Mouse (Mus musculus): ENCODE measurements around the gene Steap3. TPM values are rescaled to one million over a fixed set of nuclear protein-coding genes. Genes with fewer than 3 reads are reported as not detected.

Gene Steap3
- polyA plus RNA-seq, 1 experiment from 2014 or later = 2.4 TPM

DNA sequence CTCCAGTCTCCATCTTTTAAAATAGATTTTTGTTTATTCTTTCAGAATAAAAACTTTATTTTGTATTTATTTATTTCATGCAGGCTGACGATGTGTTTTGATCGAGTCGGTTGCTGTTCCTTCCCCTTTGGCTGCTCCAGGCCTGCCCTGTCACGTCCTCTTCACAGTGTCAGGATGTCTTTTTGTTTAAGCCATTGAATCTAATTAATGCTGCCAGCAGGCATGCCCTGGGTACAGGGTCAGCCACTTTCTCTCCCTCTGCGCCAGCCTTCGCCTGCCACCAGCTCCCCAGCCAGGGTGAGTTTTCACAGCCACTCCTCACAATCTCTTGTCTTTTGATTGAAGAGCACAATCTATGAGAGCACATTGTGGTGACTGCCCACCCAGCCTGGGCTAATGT, 51.7 kb downstream of the Steap3 start:
- Histone ChIP-seq H3K27ac (no peak overlapping the region), H3K9me3 (replicated peaks) (no peaks in the 10 kb centered on the region), H3K9ac (no peak overlapping the region), H3K4me3 (no peak overlapping the region), H3K27me3 (no peaks in the 10 kb centered on the region), H3K36me3 (no peaks in the 10 kb centered on the region), H3K4me1 (peaks cover 4% of the 10 kb centered on the region; the same call in 1 of the 2 replicates), H3K4me2 (replicated peaks) (no peak overlapping the region)
- WGBS = 58% methylated on average over 6 of the region's 6 CpGs
- ATAC-seq (ENCODE audit: low FRiP score) = peak; percentile 40; the same call in 1 of the 2 replicates

DNA sequence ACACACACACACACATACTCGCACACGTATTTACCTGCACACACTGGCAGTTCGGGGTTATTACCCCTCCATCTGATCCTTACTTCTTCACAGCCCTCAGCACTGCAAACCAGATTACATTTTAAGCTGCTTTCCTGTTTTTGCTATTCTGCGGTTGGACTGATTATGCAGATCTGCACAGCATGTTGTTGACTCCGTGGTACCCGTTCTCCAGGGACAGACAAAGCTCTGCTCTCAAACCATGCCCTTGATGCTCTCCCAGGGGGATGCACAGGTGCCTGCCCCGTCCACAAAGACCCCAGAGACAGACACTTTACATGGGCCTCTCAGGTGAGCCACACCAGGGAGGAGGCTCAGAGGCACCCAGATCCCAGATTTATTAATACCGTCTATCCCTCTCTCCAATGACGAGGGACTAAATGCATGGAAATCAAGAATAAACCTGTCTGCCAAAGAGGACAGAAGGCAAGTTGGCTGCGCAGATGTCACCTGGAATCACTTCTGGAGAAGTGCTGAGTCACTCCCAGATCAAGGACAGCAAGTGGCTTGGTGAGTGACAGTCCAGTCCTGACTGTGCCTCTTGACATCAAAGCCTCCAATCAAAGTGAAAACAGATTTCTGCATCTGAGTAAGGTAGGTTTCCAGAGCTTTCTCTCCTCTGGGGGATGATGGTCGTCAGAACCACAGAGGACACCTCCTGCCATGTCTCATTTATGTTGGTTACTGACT, 63.8 kb downstream of the Steap3 start:
- Histone ChIP-seq H3K27ac (no peak overlapping the region), H3K27me3 (no peaks in the 10 kb centered on the region), H3K4me2 (replicated peaks) (no peak overlapping the region), H3K9ac (no peak overlapping the region), H3K9me3 (replicated peaks) (no peaks in the 10 kb centered on the region), H3K36me3 (no peaks in the 10 kb centered on the region), H3K4me1 (0 out of 2 replicates have a peak, but pooled peaks cover 4% of the 10 kb centered on the region), H3K4me3 (no peak overlapping the region)
- WGBS = 82% methylated on average over 11 of the region's 11 CpGs
- ATAC-seq (ENCODE audit: low FRiP score) = no peak

DNA sequence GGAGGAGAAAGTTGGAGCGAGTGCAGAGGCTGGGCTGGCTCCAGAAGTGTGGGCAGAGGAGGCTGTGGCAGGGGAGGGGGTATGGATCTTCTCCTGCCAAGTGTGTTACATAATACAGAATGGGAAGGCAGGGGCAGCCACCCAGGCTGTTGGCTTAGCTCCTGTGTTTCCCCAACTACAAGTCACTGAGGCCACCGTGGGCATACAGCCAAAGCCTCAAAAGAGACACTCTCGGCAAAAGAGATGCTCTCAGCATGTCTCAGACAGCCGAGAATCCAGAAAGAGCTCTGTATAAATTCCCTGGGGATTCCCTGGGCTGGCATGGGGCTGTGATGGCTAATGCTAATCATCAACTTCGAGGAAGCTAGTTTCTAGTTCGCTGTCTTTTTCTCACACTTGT, 64.9 kb downstream of the Steap3 start:
- Histone ChIP-seq H3K4me1 (0 out of 2 replicates have a peak, but pooled peaks cover 4% of the 10 kb centered on the region), H3K4me2 (replicated peaks) (no peak overlapping the region), H3K27me3 (no peaks in the 10 kb centered on the region), H3K9ac (no peak overlapping the region), H3K36me3 (no peaks in the 10 kb centered on the region), H3K4me3 (no peak overlapping the region), H3K27ac (no peak overlapping the region), H3K9me3 (replicated peaks) (no peaks in the 10 kb centered on the region)
- WGBS = 52% methylated on average over 6 of the region's 6 CpGs
- no peak; the same call in 1 of the 2 replicates for ATAC-seq (ENCODE audit: low FRiP score)

DNA sequence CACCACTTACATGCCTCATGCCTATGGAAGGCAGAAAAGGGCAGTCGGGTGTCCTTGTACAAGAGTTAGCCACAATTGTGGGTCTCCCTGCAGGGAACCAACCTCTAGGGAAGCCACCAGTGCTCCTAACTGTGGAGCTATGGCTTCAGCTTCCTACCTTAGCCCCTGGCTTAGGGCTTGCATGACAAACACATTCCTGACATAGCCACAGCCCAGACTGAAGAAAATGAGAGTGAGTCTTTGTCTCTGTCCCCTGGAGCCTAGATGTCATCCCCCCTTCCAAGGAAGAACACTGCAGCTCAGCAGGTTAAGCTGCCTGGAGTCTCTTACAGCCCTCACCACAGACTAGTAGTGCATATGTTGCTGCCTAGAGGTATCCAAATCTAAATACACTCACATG, 67.7 kb downstream of the Steap3 start:
- H3K9ac ChIP-seq = no peak overlapping the region
- H3K36me3 ChIP-seq = no peaks in the 10 kb centered on the region
- peaks cover 7% of the 10 kb centered on the region; the same call in 1 of the 2 replicates for H3K4me1 ChIP-seq
- no peak overlapping the region for H3K27ac ChIP-seq
- H3K4me2 ChIP-seq (replicated peaks) = no peak overlapping the region
- H3K9me3 ChIP-seq (replicated peaks) = no peaks in the 10 kb centered on the region
- H3K27me3 ChIP-seq = no peaks in the 10 kb centered on the region
- WGBS = 24% methylated on average over 1 of the region's 1 CpGs
- no peak overlapping the region for H3K4me3 ChIP-seq
- ATAC-seq (ENCODE audit: low FRiP score) = no peak

DNA sequence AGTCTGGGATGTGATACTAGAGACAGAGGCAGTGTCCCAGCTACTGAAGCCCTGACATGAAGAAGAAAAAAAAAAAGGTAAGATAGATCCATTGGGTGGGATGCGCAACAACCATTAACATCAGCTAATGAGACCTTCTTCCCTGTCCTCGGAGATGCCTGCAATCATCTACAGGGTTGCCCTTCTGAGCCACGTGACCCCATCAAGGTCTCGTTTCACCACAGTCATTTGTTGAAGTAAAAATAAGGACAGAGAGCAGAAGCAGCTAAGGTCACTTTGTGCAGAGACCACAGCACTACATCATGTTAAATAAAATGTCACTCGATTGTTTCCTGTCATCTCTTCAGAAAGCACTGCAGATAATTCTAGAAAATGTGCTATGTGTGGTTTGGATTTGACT, 68.7 kb downstream of the Steap3 start:
- Histone ChIP-seq H3K9me3 (replicated peaks) (no peaks in the 10 kb centered on the region), H3K36me3 (no peaks in the 10 kb centered on the region), H3K4me2 (replicated peaks) (no peak overlapping the region), H3K27ac (no peak overlapping the region), H3K9ac (no peak overlapping the region), H3K4me3 (no peak overlapping the region), H3K4me1 (peaks cover 7% of the 10 kb centered on the region; the same call in 1 of the 2 replicates), H3K27me3 (no peaks in the 10 kb centered on the region)
- ATAC-seq (ENCODE audit: low FRiP score) = no peak
- WGBS = 82% methylated on average over 5 of the region's 5 CpGs

DNA sequence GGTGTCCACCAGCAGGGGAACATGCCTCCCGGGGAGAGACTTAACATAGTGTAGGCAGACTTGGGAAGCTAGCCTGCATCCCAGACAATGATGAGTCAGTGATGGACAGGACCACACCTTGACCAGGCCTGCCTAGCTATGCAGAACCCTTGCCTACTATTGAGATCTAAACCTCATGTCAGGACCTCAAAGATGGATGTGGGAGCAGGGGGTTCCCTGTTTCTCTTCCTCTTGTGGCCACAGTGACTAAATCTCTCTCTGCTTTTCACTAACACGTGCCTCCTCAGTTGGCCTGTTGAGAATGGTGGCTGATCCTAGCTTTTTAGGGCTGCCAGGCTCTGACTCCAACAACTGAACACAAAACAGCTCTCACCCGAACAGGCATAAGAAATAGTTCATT, 70.0 kb downstream of the Steap3 start:
- H3K4me3 ChIP-seq = no peak overlapping the region
- 48% methylated on average over 3 of the region's 3 CpGs for WGBS
- H3K9ac ChIP-seq = no peak overlapping the region

DNA sequence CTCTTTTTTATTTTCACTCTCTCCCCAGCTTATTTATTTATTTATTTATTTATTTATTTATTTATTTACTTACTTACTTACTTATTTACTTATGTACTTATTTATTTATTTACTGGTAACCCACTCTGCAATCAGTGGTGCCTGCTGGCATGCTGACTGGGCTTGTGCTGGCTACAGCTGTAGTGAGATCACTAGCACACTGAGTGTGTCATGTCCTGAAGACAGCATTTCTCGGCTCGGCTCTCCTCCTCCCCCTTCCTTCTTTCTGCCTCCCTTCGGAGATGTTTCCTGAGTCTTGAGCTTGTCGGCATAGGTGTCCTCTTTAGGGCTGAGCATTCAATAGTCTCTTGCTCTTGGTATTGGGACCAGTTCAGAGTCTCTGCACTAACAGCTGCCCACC, 73.6 kb downstream of the Steap3 start:
- H3K4me3 ChIP-seq = no peak overlapping the region
- no peaks in the 10 kb centered on the region for H3K9me3 ChIP-seq (replicated peaks)
- no peaks in the 10 kb centered on the region for H3K27me3 ChIP-seq
- H3K4me2 ChIP-seq (replicated peaks) = no peak overlapping the region
- 91% methylated on average over 4 of the region's 4 CpGs for whole genome bisulfite sequencing
- H3K9ac ChIP-seq = no peak overlapping the region
- H3K27ac ChIP-seq = no peak overlapping the region
- H3K4me1 ChIP-seq = peaks cover 5% of the 10 kb centered on the region; the same call in 1 of the 2 replicates
- no peaks in the 10 kb centered on the region for H3K36me3 ChIP-seq
- no peak for ATAC-seq (ENCODE audit: low FRiP score)

More for the DNA sequence above, 70.0 kb downstream of the Steap3 start:
- Histone ChIP-seq H3K27me3 (no peaks in the 10 kb centered on the region), H3K4me1 (peaks cover 5% of the 10 kb centered on the region; the same call in 1 of the 2 replicates), H3K4me2 (replicated peaks) (no peak overlapping the region), H3K36me3 (no peaks in the 10 kb centered on the region), H3K27ac (no peak overlapping the region), H3K9me3 (replicated peaks) (no peaks in the 10 kb centered on the region)
- ATAC-seq (ENCODE audit: low FRiP score) = no peak

DNA sequence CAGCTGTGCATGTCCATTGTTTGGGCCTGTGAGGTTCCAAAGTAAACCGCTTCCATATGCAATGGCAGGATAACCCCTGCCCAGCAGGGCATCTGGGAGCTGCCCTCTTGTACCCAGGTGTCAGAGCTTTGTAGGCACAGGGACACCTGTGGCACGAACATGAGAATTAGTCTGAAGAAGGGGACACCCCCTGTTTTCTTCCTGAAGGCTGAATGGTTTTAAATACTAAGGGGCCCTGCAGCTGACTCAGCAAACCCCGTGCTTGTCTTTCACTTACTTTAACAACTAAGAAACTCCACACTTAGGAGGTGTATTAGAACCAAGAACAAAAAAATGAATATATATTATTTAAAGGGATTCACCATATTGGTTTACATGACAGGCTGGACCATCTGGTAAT, 74.4 kb downstream of the Steap3 start:
- H3K4me2 ChIP-seq (replicated peaks) = no peak overlapping the region
- no peaks in the 10 kb centered on the region for H3K36me3 ChIP-seq
- ATAC-seq (ENCODE audit: low FRiP score) = no peak
- H3K9ac ChIP-seq = no peak overlapping the region
- no peaks in the 10 kb centered on the region for H3K9me3 ChIP-seq (replicated peaks)
- H3K4me1 ChIP-seq = peaks cover 5% of the 10 kb centered on the region; the same call in 1 of the 2 replicates
- WGBS = 46% methylated on average over 3 of the region's 3 CpGs
- H3K27me3 ChIP-seq = no peaks in the 10 kb centered on the region
- no peak overlapping the region for H3K4me3 ChIP-seq
- no peak overlapping the region for H3K27ac ChIP-seq

DNA sequence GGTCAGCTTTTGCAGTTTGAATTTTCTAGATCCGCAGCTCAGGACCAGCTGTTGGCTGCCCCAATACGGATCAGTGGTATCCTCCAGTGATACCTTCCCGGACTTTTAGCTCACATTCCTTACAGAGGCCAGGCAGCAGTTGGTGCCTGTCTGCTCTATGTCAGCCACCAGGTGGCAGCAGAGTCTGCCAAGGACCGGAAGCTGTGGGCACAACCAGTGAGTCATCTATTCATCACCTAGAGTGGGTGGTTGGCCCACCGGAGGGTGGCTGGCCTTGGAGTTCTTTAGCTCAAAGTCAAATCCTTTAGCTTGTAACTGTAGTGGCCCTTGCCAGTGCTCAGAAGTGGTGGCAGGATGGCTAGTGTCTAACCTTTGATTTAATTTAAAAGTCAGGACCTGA, 75.3 kb downstream of the Steap3 start:
- Histone ChIP-seq H3K4me3 (no peak overlapping the region), H3K4me2 (replicated peaks) (no peak overlapping the region), H3K27me3 (no peaks in the 10 kb centered on the region), H3K27ac (no peak overlapping the region), H3K9ac (no peak overlapping the region), H3K4me1 (peaks cover 5% of the 10 kb centered on the region; the same call in 1 of the 2 replicates), H3K36me3 (no peaks in the 10 kb centered on the region), H3K9me3 (replicated peaks) (no peaks in the 10 kb centered on the region)
- ATAC-seq (ENCODE audit: low FRiP score) = peak; percentile 29; the same call in 1 of the 2 replicates
- WGBS = 23% methylated on average over 5 of the region's 5 CpGs

DNA sequence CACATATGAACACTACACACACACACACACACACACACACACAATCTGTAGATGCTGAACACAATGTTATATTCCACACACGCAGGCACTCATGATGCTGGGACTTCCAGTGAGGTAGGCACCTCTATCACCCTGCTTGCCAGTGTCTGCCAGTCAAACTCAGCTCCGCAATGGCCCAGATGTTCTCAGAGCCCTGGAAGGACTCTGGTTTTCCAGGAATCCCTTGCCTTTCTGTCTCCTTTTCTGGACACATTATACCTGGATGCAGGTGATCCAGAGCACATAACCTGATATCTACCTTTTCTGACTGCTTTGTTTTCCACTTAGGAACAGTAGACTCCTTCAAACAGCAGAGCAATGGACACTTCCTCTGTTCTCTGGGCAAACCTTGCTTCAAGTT, 75.8 kb downstream of the Steap3 start:
- Histone ChIP-seq H3K27me3 (no peaks in the 10 kb centered on the region), H3K36me3 (no peaks in the 10 kb centered on the region), H3K9me3 (replicated peaks) (no peaks in the 10 kb centered on the region), H3K9ac (no peak overlapping the region), H3K4me3 (no peak overlapping the region), H3K4me1 (peaks cover 5% of the 10 kb centered on the region; the same call in 1 of the 2 replicates), H3K27ac (no peak overlapping the region), H3K4me2 (replicated peaks) (no peak overlapping the region)
- WGBS = 87% methylated on average over 2 of the region's 2 CpGs
- ATAC-seq (ENCODE audit: low FRiP score) = no peak

DNA sequence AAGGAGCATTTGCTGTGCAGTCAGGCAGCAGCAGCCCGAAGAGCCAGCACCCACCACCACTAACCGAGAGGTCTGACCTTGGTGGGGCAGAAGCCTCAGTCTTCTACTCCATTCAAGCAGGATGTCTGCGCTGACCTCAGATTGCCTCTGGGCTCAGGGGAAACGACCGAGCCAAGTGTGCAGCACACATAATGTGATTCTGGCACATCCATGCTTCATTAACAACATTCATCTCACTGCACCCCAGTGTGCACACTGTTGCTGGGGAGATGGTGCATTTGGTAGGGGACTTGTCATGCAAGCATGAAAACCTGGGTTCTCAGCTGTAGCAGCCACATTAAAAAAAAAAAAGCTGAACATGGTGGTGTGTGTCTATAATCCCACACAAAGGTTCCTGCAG, 76.6 kb downstream of the Steap3 start:
- no peak for ATAC-seq (ENCODE audit: low FRiP score)
- Histone ChIP-seq H3K4me3 (no peak overlapping the region), H3K4me2 (replicated peaks) (no peak overlapping the region), H3K9ac (no peak overlapping the region), H3K27ac (no peak overlapping the region), H3K36me3 (no peaks in the 10 kb centered on the region), H3K27me3 (no peaks in the 10 kb centered on the region), H3K4me1 (peaks cover 5% of the 10 kb centered on the region; the same call in 1 of the 2 replicates), H3K9me3 (replicated peaks) (no peaks in the 10 kb centered on the region)
- 38% methylated on average over 5 of the region's 5 CpGs for WGBS

DNA sequence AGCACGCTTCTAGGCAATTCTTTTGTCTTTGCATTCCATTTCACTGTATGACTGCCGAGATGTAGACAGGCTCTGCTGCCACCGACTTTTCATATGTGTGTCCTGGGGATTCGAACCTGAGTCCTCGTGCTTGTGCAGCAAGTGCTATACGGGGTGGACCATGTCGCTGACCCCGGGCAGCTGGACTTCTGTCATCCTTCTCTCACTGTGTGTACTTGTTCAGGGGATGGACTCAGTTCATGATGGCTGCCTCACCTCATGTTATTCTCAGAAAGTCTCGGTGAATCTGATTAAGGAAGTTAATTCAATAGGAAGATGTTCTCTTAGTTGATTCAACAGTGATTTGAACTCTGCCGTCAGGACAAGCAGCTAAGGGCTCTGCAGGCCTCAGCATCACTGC, 78.9 kb downstream of the Steap3 start:
- no peaks in the 10 kb centered on the region for H3K36me3 ChIP-seq
- no peak for ATAC-seq (ENCODE audit: low FRiP score)
- H3K9ac ChIP-seq = no peak overlapping the region
- H3K9me3 ChIP-seq (replicated peaks) = no peaks in the 10 kb centered on the region
- H3K4me3 ChIP-seq = no peak overlapping the region
- H3K27ac ChIP-seq = no peak overlapping the region
- peaks cover 2% of the 10 kb centered on the region; the same call in 1 of the 2 replicates for H3K4me1 ChIP-seq
- H3K27me3 ChIP-seq = no peaks in the 10 kb centered on the region
- H3K4me2 ChIP-seq (replicated peaks) = no peak overlapping the region
- WGBS = 94% methylated on average over 10 of the region's 10 CpGs

DNA sequence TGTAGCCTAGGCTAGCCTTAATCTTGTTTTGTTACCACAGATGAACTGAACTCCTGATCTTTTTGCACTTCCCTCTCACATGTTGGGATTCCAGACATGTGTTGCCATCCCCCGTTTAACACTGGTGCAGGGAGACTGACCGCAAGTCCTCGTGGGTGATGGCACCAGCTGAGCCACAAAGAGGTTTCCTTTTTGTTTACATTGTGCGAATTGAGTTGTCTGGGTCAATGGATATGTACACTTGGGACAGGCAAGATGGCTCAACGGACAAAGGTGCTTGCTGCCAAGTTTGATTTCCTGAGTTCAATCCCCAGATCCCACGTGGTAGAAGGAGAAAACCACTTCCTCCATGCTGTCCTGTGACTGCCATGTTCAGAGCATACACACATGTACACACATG, 80.2 kb downstream of the Steap3 start:
- H3K9me3 ChIP-seq (replicated peaks) = no peaks in the 10 kb centered on the region
- WGBS = 78% methylated on average over 6 of the region's 6 CpGs
- H3K27ac ChIP-seq = no peak overlapping the region
- H3K36me3 ChIP-seq = no peaks in the 10 kb centered on the region
- no peak for ATAC-seq (ENCODE audit: low FRiP score)
- H3K9ac ChIP-seq = no peak overlapping the region
- no peak overlapping the region for H3K4me2 ChIP-seq (replicated peaks)
- H3K4me3 ChIP-seq = no peak overlapping the region
- no peaks in the 10 kb centered on the region for H3K27me3 ChIP-seq
- peaks cover 2% of the 10 kb centered on the region; the same call in 1 of the 2 replicates for H3K4me1 ChIP-seq

Data from hindbrain, embryonic 12.5 days (tissue).